Mouse (Mus musculus) midbrain, postnatal 0 days (tissue): ENCODE data around the gene Uck1. TPM values are rescaled to one million over a fixed set of nuclear protein-coding genes. Genes with fewer than 3 reads are reported as not detected.

Source experiments
- ATAC-seq: fragments of 200-750 bp; cut with Nextera tagmentation; 2 replicates; pipeline ENCODE4 v1.8.0; 2017; ENCODE audit warnings: moderate number of reproducible peaks, mild to moderate bottlenecking, moderate TSS enrichment, moderate library complexity; ENCODE audit not compliant: low FRiP score
- DNase-seq: peaks from one replicate; pipeline ENCODE4 v3.0.0-alpha.2; 2015; ENCODE audit warnings: low spot score
- H3K27ac ChIP-seq: fragments of 300-500 bp; sonication (generic); 2 replicates; pipeline ENCODE4 v1.5.1; 2014; ENCODE audit warnings: low read depth, mild to moderate bottlenecking, low read length, mixed read lengths
- H3K27me3 ChIP-seq: fragments of 300-500 bp; sonication (generic); 2 replicates; pipeline ENCODE4 v1.6.1; 2014; ENCODE audit warnings: low read length, control low read depth, mixed read lengths; ENCODE audit not compliant: insufficient read depth
- H3K36me3 ChIP-seq: fragments of 300-500 bp; sonication (generic); 2 replicates; pipeline ENCODE4 v1.6.1; 2014; ENCODE audit warnings: low read length, control low read depth, mixed read lengths; ENCODE audit not compliant: insufficient read depth
- H3K4me1 ChIP-seq: fragments of 300-500 bp; sonication (generic); 2 replicates; pipeline ENCODE4 v1.6.1; 2014; ENCODE audit warnings: mild to moderate bottlenecking, control low read depth, antibody characterized with exemption, low read length, mixed read lengths; ENCODE audit not compliant: insufficient read depth
- H3K4me2 ChIP-seq: fragments of 300-500 bp; sonication (generic); 2 replicates; pipeline ENCODE4 v1.6.1; 2014; ENCODE audit warnings: low read depth, mild to moderate bottlenecking, low read length, mixed read lengths; ENCODE audit not compliant: poor library complexity, severe bottlenecking
- H3K4me3 ChIP-seq: fragments of 300-500 bp; sonication (generic); 2 replicates; pipeline ENCODE4 v1.5.1; 2014; ENCODE audit warnings: low read depth, mild to moderate bottlenecking, low read length, moderate library complexity
- H3K9ac ChIP-seq: fragments of 300-500 bp; sonication (generic); replicated peaks from 2 replicates; pipeline ENCODE4 v1.6.1; 2014; ENCODE audit warnings: mild to moderate bottlenecking, low read length, moderate library complexity, mixed read lengths; ENCODE audit not compliant: poor library complexity, severe bottlenecking
- H3K9me3 ChIP-seq: fragments of 300-500 bp; sonication (generic); 2 replicates; pipeline ENCODE4 v1.6.1; 2016; ENCODE audit warnings: low read length, control low read depth
- CTCF ChIP-seq: IDR thresholded peaks from 2 replicates; pipeline ENCODE4 v1.5.1; 2016; ENCODE audit warnings: antibody characterized with exemption, mild to moderate bottlenecking
- WGBS: fragments of 180-500 bp; shearing (Covaris S2); extraction: QIAGEN DNeasy Blood & Tissue Kit; methylation state at CpG from one replicate; pipeline ENCODE4 v1.1.7; 2014; 5-methylcytosine and 5-hydroxymethylcytosine counted together
- polyA plus RNA-seq: library from polyadenylated mRNA; unstranded; fragments of >200 nt; fragmentation: Nextera tagmentation; extraction: Ambion mirVana; gene quantifications from 2 replicates; pipeline ENCODE4 v1.2.1, GENCODE M21; 2015
- total RNA-seq: library from RNA; depleted of rRNA; stranded (reverse); fragments of >200 nt; gene quantifications from 2 replicates; pipeline ENCODE4 v1.2.3, GENCODE M21; 2014

The Uck1 gene
- total and polyA plus RNA-seq, 2 experiments from 2014 or later: 110 to 142 TPM

- Histone ChIP-seq H3K9ac (no peak overlapping the region), H3K36me3 (peaks cover 38% of the 10 kb centered on the region), H3K4me3 (no peak overlapping the region), H3K4me2 (no peak overlapping the region), H3K9me3 (no peaks in the 10 kb centered on the region), H3K4me1 (peaks cover 1% of the 10 kb centered on the region; the same call in 1 of the 2 replicates), H3K27me3 (no peaks in the 10 kb centered on the region), H3K27ac (no peak overlapping the region)
- DNase-seq: no peak
- TF ChIP-seq CTCF: no peak
- no peak for ATAC-seq
- 83% methylated on average over 8 of the region's 8 CpGs for WGBS
Measured at GRCm38 (mm10) chr2:32294348-32294747, 34.4 kb upstream of the Uck1 start.

GRCm38 (mm10) chr2:32289578-32289977 is 29.6 kb upstream of the Uck1 start:
- no peak overlapping the region for H3K9ac ChIP-seq
- peak overlapping the region; percentile 73 for H3K4me2 ChIP-seq
- DNase-seq: peak; percentile 37
- peaks cover 11% of the 10 kb centered on the region; the same call in 1 of the 2 replicates for H3K4me1 ChIP-seq
- no peaks in the 10 kb centered on the region for H3K9me3 ChIP-seq
- no peak overlapping the region; the same call in 1 of the 2 replicates for H3K4me3 ChIP-seq
- no peak for ATAC-seq
- H3K27ac ChIP-seq: no peak overlapping the region
- no peaks in the 10 kb centered on the region for H3K27me3 ChIP-seq
- TF ChIP-seq CTCF: peak; percentile 71
- H3K36me3 ChIP-seq: peaks cover 18% of the 10 kb centered on the region

GRCm38 (mm10) chr2:32288371-32288931 is 28.5 kb upstream of the Uck1 start:
- H3K36me3 ChIP-seq: peaks cover 18% of the 10 kb centered on the region
- no peak for TF ChIP-seq CTCF
- DNase-seq (peak; percentile 26), ATAC-seq (peak; percentile 59)
- WGBS: 1% methylated on average over 28 of the region's 29 CpGs
- H3K4me2 ChIP-seq: peak overlapping the region; percentile 73
- peak overlapping the region; percentile 77 for H3K4me3 ChIP-seq
- H3K9ac ChIP-seq: peak overlapping the region; percentile 93
- no peaks in the 10 kb centered on the region for H3K9me3 ChIP-seq
- peak overlapping the region; percentile 67 for H3K27ac ChIP-seq
- peaks cover 11% of the 10 kb centered on the region; the same call in 1 of the 2 replicates for H3K4me1 ChIP-seq
- no peaks in the 10 kb centered on the region for H3K27me3 ChIP-seq

GRCm38 (mm10) chr2:32287923-32288367 is 28.0 kb upstream of the Uck1 start, which contains the start of gene Swi5:
Gene Swi5 (minus strand): TSS chr2:32288075.
- DNase-seq (peak; percentile 100), ATAC-seq (peak; percentile 99)
- Histone ChIP-seq H3K4me3 (peak within 1 kb of the TSS; percentile 77), H3K27ac (peak within 1 kb of the TSS; percentile 80), H3K36me3 (peaks cover 15% of the 10 kb centered on the region), H3K4me1 (peaks cover 11% of the 10 kb centered on the region; the same call in 1 of the 2 replicates), H3K4me2 (peak within 1 kb of the TSS; percentile 73), H3K9ac (peak within 1 kb of the TSS; percentile 93), H3K9me3 (no peaks in the 10 kb centered on the region), H3K27me3 (no peaks in the 10 kb centered on the region)
- WGBS: 0% methylated on average over 40 of the region's 41 CpGs
- no peak for TF ChIP-seq CTCF

GRCm38 (mm10) chr2:32287334-32287840 is 27.4 kb upstream of the Uck1 start, which contains the start of gene Golga2:
Gene Golga2 (plus strand): TSS chr2:32287384.
- no peaks in the 10 kb centered on the region for H3K9me3 ChIP-seq
- H3K4me2 ChIP-seq: peak within 1 kb of the TSS; percentile 73
- H3K4me1 ChIP-seq: peaks cover 11% of the 10 kb centered on the region; the same call in 1 of the 2 replicates
- TF ChIP-seq CTCF: no peak
- DNase-seq (no peak), ATAC-seq (peak; percentile 31)
- WGBS: under 1% methylated on average over 23 of the region's 23 CpGs
- peaks cover 15% of the 10 kb centered on the region for H3K36me3 ChIP-seq
- H3K27ac ChIP-seq: peak within 1 kb of the TSS; percentile 80
- peak within 1 kb of the TSS; percentile 93 for H3K9ac ChIP-seq
- H3K4me3 ChIP-seq: peak within 1 kb of the TSS; percentile 77
- no peaks in the 10 kb centered on the region for H3K27me3 ChIP-seq

GRCm38 (mm10) chr2:32283986-32284385 is 24.0 kb upstream of the Uck1 start:
- H3K27ac ChIP-seq: no peak overlapping the region
- no peak for ATAC-seq
- TF ChIP-seq CTCF: no peak
- H3K4me1 ChIP-seq: peaks cover 8% of the 10 kb centered on the region; the same call in 1 of the 2 replicates
- 95% methylated on average over 3 of the region's 3 CpGs for WGBS
- no peak for DNase-seq
- H3K4me2 ChIP-seq: no peak overlapping the region
- peaks cover 29% of the 10 kb centered on the region for H3K36me3 ChIP-seq
- H3K9me3 ChIP-seq: no peaks in the 10 kb centered on the region
- H3K27me3 ChIP-seq: no peaks in the 10 kb centered on the region
- H3K4me3 ChIP-seq: no peak overlapping the region
- no peak overlapping the region for H3K9ac ChIP-seq
